Mouse (Mus musculus): ENCODE data around the gene Nlrp2.

The Nlrp2 gene

DNA sequence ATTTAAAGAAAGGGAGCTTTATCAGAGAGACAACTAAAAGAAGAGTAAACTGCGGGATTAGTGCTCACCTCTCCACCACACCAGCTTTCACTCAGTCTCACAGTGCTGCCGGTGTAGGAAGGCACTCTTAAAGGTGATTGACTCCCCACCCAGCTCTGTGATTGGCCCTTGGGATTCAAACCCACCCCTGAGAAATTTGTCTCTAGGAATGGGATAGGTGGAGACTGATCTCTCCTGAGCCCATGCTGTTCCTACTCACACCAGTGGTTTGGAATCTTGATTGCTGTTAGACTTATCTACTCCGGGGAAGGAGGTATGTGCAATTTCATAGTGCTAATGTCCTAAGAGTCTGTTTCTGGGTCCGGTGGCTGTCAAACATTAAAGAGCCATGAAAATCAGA is at the start of gene Nlrp2:
Gene Nlrp2, minus strand, starts transcription at position 101 of the 400 bp plus-strand sequence.
- CTCF ChIA-PET, result interaction anchor here (0.7 kb wide), 1 partner anchor 9 kb away, joined by 10 read pairs; no protein-coding TSS in a partner anchor

DNA sequence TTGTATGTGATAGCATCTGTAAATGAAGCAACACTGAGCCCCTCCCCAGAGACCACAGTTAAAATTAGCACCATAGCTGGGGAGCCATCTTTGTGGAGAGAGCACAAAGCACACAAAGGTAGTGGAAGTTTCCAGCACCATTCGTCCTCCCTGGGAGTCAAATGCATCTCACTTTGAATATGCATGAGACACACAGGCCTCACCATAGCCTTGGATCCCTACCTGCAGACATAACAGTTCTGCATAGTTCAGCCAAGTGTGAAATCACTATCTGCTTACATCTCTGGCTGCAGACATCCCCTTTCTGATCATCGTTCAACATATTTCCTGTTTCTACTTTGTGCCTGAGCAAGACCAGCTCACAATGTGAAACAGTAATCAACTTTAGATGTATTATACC is 15.9 kb upstream of the Nlrp2 start:
- CTCF ChIA-PET, result no interaction called here

DNA sequence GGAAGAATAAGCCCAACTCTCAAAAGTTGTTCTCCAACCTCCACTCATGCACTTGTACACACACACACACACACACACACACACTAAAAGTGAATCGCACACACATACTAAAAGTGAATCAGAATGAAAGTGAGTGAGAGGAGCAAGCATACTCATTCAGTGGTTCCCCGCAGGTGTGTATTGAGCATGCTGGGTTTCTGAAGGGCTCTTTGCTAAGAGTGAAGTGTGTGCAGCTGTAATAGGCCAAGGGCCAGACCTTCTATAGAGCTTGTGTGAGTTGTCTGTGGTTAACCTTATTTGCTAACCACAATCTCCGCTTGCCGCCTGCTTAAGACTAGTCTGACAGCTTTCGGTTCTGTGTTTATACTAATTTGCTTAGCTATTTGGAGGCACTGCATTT is 12.8 kb upstream of the Nlrp2 start:
- CTCF ChIA-PET, result interaction anchor here (0.7 kb wide), 1 partner anchor 314 kb away, joined by 9 read pairs; no protein-coding TSS in a partner anchor

DNA sequence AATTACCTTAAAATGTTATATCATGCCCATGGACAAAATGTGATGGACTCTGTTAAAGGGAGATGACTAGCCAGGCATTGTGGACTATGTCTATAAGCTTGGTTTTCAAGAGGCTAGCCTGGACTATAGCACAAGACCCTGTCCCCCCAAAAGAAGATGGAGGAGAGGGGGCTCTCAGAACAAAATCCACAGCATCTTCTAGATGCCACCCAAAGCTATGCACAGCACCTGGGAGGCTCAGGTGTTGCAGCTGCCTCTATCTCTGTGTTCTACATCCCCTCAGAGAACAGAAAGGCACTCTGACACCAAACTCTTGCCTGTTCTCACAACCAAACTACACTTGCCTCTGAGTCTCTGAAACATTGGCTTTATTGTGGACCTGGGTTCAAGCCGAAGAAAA is 598 bp downstream of the Nlrp2 start, which contains the start of gene Gm5065:
Gene Gm5065, plus strand, starts transcription at position 301 of the 400 bp plus-strand sequence.
- CTCF ChIA-PET, result no interaction called here

DNA sequence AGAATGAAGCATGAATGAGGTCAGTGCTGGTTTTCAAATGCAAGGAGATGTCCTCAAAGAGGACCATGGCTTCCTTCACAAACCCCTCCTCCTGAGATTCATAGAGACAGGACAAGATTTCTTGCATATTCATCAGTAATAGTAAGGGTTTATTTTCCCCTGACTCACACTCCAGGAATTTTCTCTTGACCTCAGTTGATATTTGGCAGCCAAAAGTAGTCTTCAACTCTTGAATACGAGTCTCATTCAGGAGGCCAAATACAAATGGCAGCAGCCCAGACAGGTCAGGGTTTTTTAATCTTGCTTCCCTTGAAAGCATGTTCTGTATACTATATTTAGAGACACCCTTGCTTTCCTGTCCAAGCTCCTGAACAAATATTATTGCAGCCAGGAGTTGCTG is 23.3 kb downstream of the Nlrp2 start:
- CTCF ChIA-PET, result no interaction called here

DNA sequence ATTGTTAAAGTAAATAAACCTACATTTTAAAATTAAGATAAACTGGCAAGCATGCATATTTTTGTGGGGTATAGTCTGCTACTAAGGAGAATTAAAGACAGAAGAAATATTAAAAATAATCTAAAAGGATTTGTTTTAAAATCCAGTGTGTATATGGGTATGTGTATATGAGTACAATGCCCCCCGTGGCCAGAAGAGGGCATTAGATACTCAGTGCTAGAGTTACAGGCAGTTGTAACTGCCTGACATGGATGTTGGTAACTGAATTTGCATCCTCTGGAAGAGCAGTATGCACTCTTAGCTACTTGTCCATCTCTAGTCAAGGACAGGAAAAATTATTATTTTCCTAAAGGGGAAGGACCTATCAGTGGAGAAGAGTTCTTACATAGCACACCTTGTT is 62.6 kb downstream of the Nlrp2 start:
- CTCF ChIA-PET, result no interaction called here

DNA sequence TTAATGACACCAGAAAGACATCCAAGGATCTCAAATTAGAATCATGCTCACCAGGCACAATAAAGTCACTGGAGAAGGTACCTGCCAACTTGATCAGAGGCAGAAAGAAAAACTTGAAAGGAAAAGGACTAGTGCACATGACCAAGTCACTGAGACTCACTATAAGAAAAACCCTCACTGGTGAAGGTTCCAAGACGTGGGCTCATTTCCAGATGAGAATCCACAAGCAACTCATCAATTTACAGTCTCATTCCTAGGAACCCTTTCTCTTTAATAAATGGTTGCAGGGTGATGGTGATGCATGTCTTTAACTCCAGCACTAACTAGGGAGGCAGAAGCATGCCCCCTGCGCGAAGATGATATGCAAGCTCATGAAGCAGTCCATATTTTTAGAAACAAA is 87.8 kb downstream of the Nlrp2 start:
- CTCF ChIA-PET, result no interaction called here
